Mouse (Mus musculus): ENCODE measurements around the gene Smg5. TPM values are rescaled to one million over a fixed set of nuclear protein-coding genes. Genes with fewer than 3 reads are reported as not detected.

The Smg5 gene
- total and polyA plus RNA-seq, 3 experiments: 53.9 to 78.5 (median 59.3) TPM

- Histone ChIP-seq H3K4me1 (ENCODE audit: insufficient read depth, low read depth, low read length) (0 out of 2 replicates have a peak, but pooled peaks cover 5% of the 10 kb centered on the region), H3K9me3 (replicated peaks) (peaks cover 14% of the 10 kb centered on the region), H3K27me3 (ENCODE audit: insufficient read depth, low read length) (no peaks in the 10 kb centered on the region; the same call in 1 of the 2 replicates), H3K36me3 (replicated peaks) (peaks cover 96% of the 10 kb centered on the region), H3K4me3 (ENCODE audit: low read depth, low read length) (no peak overlapping the region)
- TF ChIP-seq GATA1 (IDR thresholded peaks at IDR 0.05; ENCODE audit: borderline replicate concordance, low read length): no peak
- no peak for TF ChIP-seq CTCF (IDR thresholded peaks at IDR 0.05; ENCODE audit: low read depth, low read length)
- no peak for TF ChIP-seq POLR2AphosphoS5 (IDR thresholded peaks at IDR 0.05; ENCODE audit: insufficient replicate concordance, low read depth, low read length)
- TF ChIP-seq TAL1 (conservative IDR thresholded peaks at IDR 0.05; ENCODE audit: low read depth, low read length): no peak
- no peak for TF ChIP-seq GATA2 (IDR thresholded peaks at IDR 0.05; ENCODE audit: borderline replicate concordance, low read depth, low read length)
- DNase-seq (ENCODE audit: low spot score) (no peak), ATAC-seq (ENCODE audit: extremely low read depth, insufficient number of reproducible peaks, low FRiP score, poor library complexity, severe bottlenecking) (no peak)
These were observed 59.7 kb downstream of the Smg5 start for GRCm38 (mm10) chr3:88395742-88396141.

GRCm38 (mm10) chr3:88398666-88399065, 62.6 kb downstream of the Smg5 start:
- H3K4me3 ChIP-seq (ENCODE audit: low read depth, low read length): no peak overlapping the region
- TF ChIP-seq GATA1 (IDR thresholded peaks at IDR 0.05; ENCODE audit: borderline replicate concordance, low read length) (no peak), GATA2 (IDR thresholded peaks at IDR 0.05; ENCODE audit: borderline replicate concordance, low read depth, low read length) (no peak), TAL1 (conservative IDR thresholded peaks at IDR 0.05; ENCODE audit: low read depth, low read length) (no peak), CTCF (IDR thresholded peaks at IDR 0.05; ENCODE audit: low read depth, low read length) (no peak), POLR2AphosphoS5 (IDR thresholded peaks at IDR 0.05; ENCODE audit: insufficient replicate concordance, low read depth, low read length) (no peak)
- no peaks in the 10 kb centered on the region; the same call in 1 of the 2 replicates for H3K27me3 ChIP-seq (ENCODE audit: insufficient read depth, low read length)
- DNase-seq (ENCODE audit: low spot score) (no peak), ATAC-seq (ENCODE audit: extremely low read depth, insufficient number of reproducible peaks, low FRiP score, poor library complexity, severe bottlenecking) (no peak)
- H3K4me1 ChIP-seq (ENCODE audit: insufficient read depth, low read depth, low read length): peaks cover 17% of the 10 kb centered on the region; the same call in 1 of the 2 replicates
- 0 out of 2 replicates have a peak, but pooled peaks cover 2% of the 10 kb centered on the region for H3K9me3 ChIP-seq (replicated peaks)
- peaks cover 93% of the 10 kb centered on the region for H3K36me3 ChIP-seq (replicated peaks)

GRCm38 (mm10) chr3:88403522-88404230, 67.6 kb downstream of the Smg5 start:
- ATAC-seq (ENCODE audit: extremely low read depth, insufficient number of reproducible peaks, low FRiP score, poor library complexity, severe bottlenecking): no peak
- H3K9me3 ChIP-seq (replicated peaks): 0 out of 2 replicates have a peak, but pooled peaks cover 2% of the 10 kb centered on the region
- H3K4me1 ChIP-seq (ENCODE audit: insufficient read depth, low read depth, low read length): peaks cover 42% of the 10 kb centered on the region
- TF ChIP-seq POLR2AphosphoS5 (IDR thresholded peaks at IDR 0.05; ENCODE audit: insufficient replicate concordance, low read depth, low read length) (no peak), GATA1 (IDR thresholded peaks at IDR 0.05; ENCODE audit: borderline replicate concordance, low read length) (no peak), CTCF (IDR thresholded peaks at IDR 0.05; ENCODE audit: low read depth, low read length) (no peak), TAL1 (conservative IDR thresholded peaks at IDR 0.05; ENCODE audit: low read depth, low read length) (no peak), GATA2 (IDR thresholded peaks at IDR 0.05; ENCODE audit: borderline replicate concordance, low read depth, low read length) (no peak)
- no peak for DNase-seq (ENCODE audit: low spot score)
- no peaks in the 10 kb centered on the region for H3K27me3 ChIP-seq (ENCODE audit: insufficient read depth, low read length)
- no peak overlapping the region for H3K4me3 ChIP-seq (ENCODE audit: low read depth, low read length)
- peaks cover 90% of the 10 kb centered on the region for H3K36me3 ChIP-seq (replicated peaks)

GRCm38 (mm10) chr3:88407090-88407489, 71.0 kb downstream of the Smg5 start:
- DNase-seq (ENCODE audit: low spot score): peak; percentile 58

GRCm38 (mm10) chr3:88407529-88407928, 71.5 kb downstream of the Smg5 start:
- ATAC-seq (ENCODE audit: extremely low read depth, insufficient number of reproducible peaks, low FRiP score, poor library complexity, severe bottlenecking) (no peak), DNase-seq (ENCODE audit: low spot score) (no peak)
- no peak overlapping the region; the same call in 1 of the 2 replicates for H3K4me3 ChIP-seq (ENCODE audit: low read depth, low read length)
- H3K4me1 ChIP-seq (ENCODE audit: insufficient read depth, low read depth, low read length): peaks cover 66% of the 10 kb centered on the region
- no peaks in the 10 kb centered on the region for H3K9me3 ChIP-seq (replicated peaks)
- TF ChIP-seq CTCF (IDR thresholded peaks at IDR 0.05; ENCODE audit: low read depth, low read length) (no peak), GATA1 (IDR thresholded peaks at IDR 0.05; ENCODE audit: borderline replicate concordance, low read length) (no peak), GATA2 (IDR thresholded peaks at IDR 0.05; ENCODE audit: borderline replicate concordance, low read depth, low read length) (no peak), POLR2AphosphoS5 (IDR thresholded peaks at IDR 0.05; ENCODE audit: insufficient replicate concordance, low read depth, low read length) (no peak), TAL1 (conservative IDR thresholded peaks at IDR 0.05; ENCODE audit: low read depth, low read length) (no peak)
- no peaks in the 10 kb centered on the region for H3K27me3 ChIP-seq (ENCODE audit: insufficient read depth, low read length)
- peaks cover 84% of the 10 kb centered on the region for H3K36me3 ChIP-seq (replicated peaks)

More at GRCm38 (mm10) chr3:88407090-88407489, 71.0 kb downstream of the Smg5 start:
- Histone ChIP-seq H3K4me1 (ENCODE audit: insufficient read depth, low read depth, low read length) (peaks cover 65% of the 10 kb centered on the region), H3K27me3 (ENCODE audit: insufficient read depth, low read length) (no peaks in the 10 kb centered on the region), H3K9me3 (replicated peaks) (no peaks in the 10 kb centered on the region), H3K36me3 (replicated peaks) (peaks cover 84% of the 10 kb centered on the region), H3K4me3 (ENCODE audit: low read depth, low read length) (no peak overlapping the region; the same call in 1 of the 2 replicates)
- TF ChIP-seq CTCF (IDR thresholded peaks at IDR 0.05; ENCODE audit: low read depth, low read length) (peak; percentile 79), GATA2 (IDR thresholded peaks at IDR 0.05; ENCODE audit: borderline replicate concordance, low read depth, low read length) (no peak)
- ATAC-seq (ENCODE audit: extremely low read depth, insufficient number of reproducible peaks, low FRiP score, poor library complexity, severe bottlenecking): 0 out of 2 replicates have a peak, but pooled peaks have one; percentile 12

GRCm38 (mm10) chr3:88408953-88409352, 72.9 kb downstream of the Smg5 start:
- Histone ChIP-seq H3K27me3 (ENCODE audit: insufficient read depth, low read length) (no peaks in the 10 kb centered on the region), H3K4me1 (ENCODE audit: insufficient read depth, low read depth, low read length) (peaks cover 70% of the 10 kb centered on the region), H3K36me3 (replicated peaks) (peaks cover 84% of the 10 kb centered on the region), H3K9me3 (replicated peaks) (no peaks in the 10 kb centered on the region), H3K4me3 (ENCODE audit: low read depth, low read length) (peak overlapping the region; percentile 84)
- ATAC-seq (ENCODE audit: extremely low read depth, insufficient number of reproducible peaks, low FRiP score, poor library complexity, severe bottlenecking) (no peak), DNase-seq (ENCODE audit: low spot score) (no peak)
- TF ChIP-seq GATA1 (IDR thresholded peaks at IDR 0.05; ENCODE audit: borderline replicate concordance, low read length) (no peak), POLR2AphosphoS5 (IDR thresholded peaks at IDR 0.05; ENCODE audit: insufficient replicate concordance, low read depth, low read length) (no peak), GATA2 (IDR thresholded peaks at IDR 0.05; ENCODE audit: borderline replicate concordance, low read depth, low read length) (no peak), TAL1 (conservative IDR thresholded peaks at IDR 0.05; ENCODE audit: low read depth, low read length) (no peak), CTCF (IDR thresholded peaks at IDR 0.05; ENCODE audit: low read depth, low read length) (no peak)
